Mouse (Mus musculus) cortical plate, adult 2 months (tissue): Measurements from ENCODE around the gene Csf2rb.

ENCODE experiments used
- CTCF ChIP-seq: fragments of 200-500 bp; IDR thresholded peaks from 2 replicates; pipeline ENCODE4 v1.5.1; 2011; ENCODE audit warnings: mild to moderate bottlenecking, control low read depth, low read length; ENCODE audit not compliant: insufficient read depth; ENCODE audit errors: extremely low read depth
- POLR2A ChIP-seq: fragments of 200-500 bp; IDR thresholded peaks from 2 replicates; pipeline ENCODE4 v1.6.1; 2011; ENCODE audit warnings: mild to moderate bottlenecking, low read length, control low read depth; ENCODE audit not compliant: insufficient read depth; ENCODE audit errors: extremely low read depth

DNA sequence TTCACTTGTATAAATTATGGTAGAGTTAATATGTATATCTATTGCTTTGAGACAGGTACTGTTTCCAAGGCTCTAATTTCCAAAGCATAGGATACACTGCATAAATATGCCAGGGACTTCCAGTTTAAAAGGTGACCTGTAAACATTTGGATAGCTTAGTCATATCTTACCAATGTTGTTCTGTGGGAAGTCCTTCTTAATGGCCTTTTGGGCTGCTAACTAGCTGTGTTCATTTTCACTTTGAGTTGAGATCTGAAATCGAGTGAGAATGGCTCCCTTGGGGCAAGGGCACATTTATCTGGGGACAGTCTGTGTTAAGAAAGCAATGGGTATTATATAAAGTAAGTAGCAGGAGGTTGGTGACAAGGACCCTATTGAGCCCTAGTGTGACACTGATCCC, 2.2 kb upstream of the Csf2rb start:
- TF ChIP-seq POLR2A = no peak
- no peak for TF ChIP-seq CTCF
